14 mouse cellular contexts compared by ENCODE assay signal in genomic region chr19:34232326-34232725, GRCm38 (mm10).
"Had no signal": no experiment of that assay in that cellular context is flagged by ENCODE, and none has a peak within 500 bp of the region (broad histone marks: within the 10 kb centered on the region; RNA-seq: fewer than 3 reads in every experiment).

No protein-coding gene starts in this region.

- DNase-seq: kidney, adult 18-20 months; kidney, postnatal 10 days; kidney, postnatal 4 days; lung, embryonic 14.5 days; lung, postnatal 10 days; right cerebral cortex, postnatal 4 days; spleen, adult 18-20 months had no signal

- H3K27me3 ChIP-seq: intestine, embryonic 15.5 days; limb, embryonic 13.5 days; liver, embryonic 15.5 days; megakaryocyte, embryonic 14.5 days; midbrain, embryonic 13.5 days; neural tube, embryonic 15.5 days had no signal

- H3K9me3 ChIP-seq: intestine, embryonic 15.5 days; limb, embryonic 13.5 days; liver, embryonic 15.5 days; megakaryocyte, embryonic 14.5 days; midbrain, embryonic 13.5 days; neural tube, embryonic 15.5 days had no signal

- H3K4me3 ChIP-seq: intestine, embryonic 15.5 days; limb, embryonic 13.5 days; liver, embryonic 15.5 days; megakaryocyte, embryonic 14.5 days; midbrain, embryonic 13.5 days; neural tube, embryonic 15.5 days had no signal

- H3K36me3 ChIP-seq: intestine, embryonic 15.5 days; midbrain, embryonic 13.5 days had no signal

- H3K27ac ChIP-seq: intestine, embryonic 15.5 days; limb, embryonic 13.5 days; liver, embryonic 15.5 days; macrophage; midbrain, embryonic 13.5 days; neural tube, embryonic 15.5 days had no signal

- H3K4me1 ChIP-seq: intestine, embryonic 15.5 days; liver, embryonic 15.5 days; megakaryocyte, embryonic 14.5 days; midbrain, embryonic 13.5 days; neural tube, embryonic 15.5 days had no signal
